Mouse (Mus musculus): ENCODE results near the gene Mbnl2. TPM values are rescaled to one million over a fixed set of nuclear protein-coding genes. Genes with fewer than 3 reads are reported as not detected.

Gene Mbnl2
- total RNA-seq, 1 experiment from 2014 or later = 206 TPM

GRCm38 (mm10) chr14:120382179-120382578 lies 106.7 kb downstream of the Mbnl2 start:
- DNase-seq = no peak

- no peak for DNase-seq
These were observed 107.8 kb downstream of the Mbnl2 start for GRCm38 (mm10) chr14:120383186-120383851.

GRCm38 (mm10) chr14:120384615-120385014 lies 109.1 kb downstream of the Mbnl2 start:
- no peak for DNase-seq

- DNase-seq = no peak
These were observed 111.8 kb downstream of the Mbnl2 start for GRCm38 (mm10) chr14:120387293-120387692.

- DNase-seq = peak; percentile 48
These were observed 113.6 kb downstream of the Mbnl2 start for GRCm38 (mm10) chr14:120388818-120389691.

- no peak for DNase-seq
These were observed 114.9 kb downstream of the Mbnl2 start for GRCm38 (mm10) chr14:120390231-120390944.

DNA sequence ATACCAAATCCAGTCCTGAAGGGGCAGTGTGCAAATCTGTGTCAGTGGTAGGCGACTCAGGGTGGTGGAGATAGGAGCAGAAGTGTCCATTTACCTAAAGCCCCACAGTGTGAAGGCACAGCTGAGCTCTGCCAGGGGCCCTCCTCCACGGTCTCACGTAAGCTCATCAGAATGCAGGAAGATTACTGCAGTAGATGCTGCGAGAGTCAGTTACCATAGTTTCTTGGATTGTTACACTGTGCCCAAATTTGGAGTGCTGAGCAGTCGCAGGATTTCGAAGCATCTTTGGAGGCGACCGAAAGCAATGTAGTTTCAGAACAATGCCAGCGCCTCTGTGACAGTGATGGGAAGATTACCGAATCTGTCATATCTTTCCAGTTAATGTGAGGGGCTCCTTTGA lies 116.2 kb downstream of the Mbnl2 start:
- no peak for DNase-seq

DNA sequence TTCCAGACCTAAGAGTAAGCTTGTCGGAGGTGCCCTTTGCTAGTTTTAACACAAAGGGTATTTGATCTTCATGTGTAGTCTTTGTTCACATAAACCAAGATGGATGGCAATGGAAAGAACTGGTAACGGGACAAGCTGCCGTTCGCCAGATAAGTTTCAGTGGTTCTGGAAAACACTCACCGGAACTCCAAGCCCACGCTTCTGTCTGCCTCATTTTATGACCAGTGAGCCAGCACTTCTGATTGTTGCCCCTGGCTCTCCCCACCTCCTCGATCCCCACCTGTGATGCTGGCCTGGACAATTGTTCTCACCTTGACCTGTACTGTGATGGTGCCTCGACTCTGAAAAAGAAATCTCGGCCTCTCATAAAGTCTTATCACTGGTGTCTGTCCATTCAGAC lies 117.0 kb downstream of the Mbnl2 start:
- DNase-seq = no peak

DNA sequence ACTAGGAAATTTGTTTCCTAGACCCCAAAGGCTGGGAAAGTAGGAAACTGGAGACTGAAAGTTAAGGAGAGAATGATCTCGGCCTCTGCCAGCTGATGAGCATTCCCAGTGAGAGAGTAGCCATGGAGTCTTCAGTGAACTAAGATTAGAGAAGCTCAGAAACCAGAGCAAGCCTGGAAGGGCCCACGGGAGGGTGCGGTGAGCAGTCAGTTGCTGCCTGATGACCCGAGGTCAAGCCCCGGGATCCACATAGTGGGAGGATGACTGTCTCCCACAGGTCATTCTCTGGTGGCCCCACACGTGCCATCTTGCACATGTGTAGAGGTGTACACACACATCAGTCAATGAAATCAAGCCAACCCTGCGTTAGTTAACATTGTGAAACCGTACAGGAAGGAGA lies 118.0 kb downstream of the Mbnl2 start:
- DNase-seq = no peak

DNA sequence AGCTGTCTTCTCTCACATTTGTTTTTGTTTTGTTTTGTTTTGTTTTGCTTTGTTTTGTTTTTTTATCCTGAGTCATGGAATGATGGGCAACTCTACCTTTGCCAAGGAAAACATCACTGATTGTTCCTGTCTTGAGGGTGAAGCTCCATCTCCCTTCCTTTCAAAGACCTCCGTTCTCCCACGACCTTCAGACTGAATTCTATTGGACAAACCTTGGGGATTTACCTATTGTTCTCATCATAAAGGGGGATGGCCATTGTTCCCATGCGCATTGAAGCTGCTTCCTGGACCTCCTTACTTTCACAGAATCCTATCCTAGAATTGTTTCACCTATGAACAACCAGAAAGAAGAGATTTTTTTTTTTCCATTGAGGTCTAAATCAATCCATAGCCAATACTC lies 118.7 kb downstream of the Mbnl2 start:
- no peak for DNase-seq

DNA sequence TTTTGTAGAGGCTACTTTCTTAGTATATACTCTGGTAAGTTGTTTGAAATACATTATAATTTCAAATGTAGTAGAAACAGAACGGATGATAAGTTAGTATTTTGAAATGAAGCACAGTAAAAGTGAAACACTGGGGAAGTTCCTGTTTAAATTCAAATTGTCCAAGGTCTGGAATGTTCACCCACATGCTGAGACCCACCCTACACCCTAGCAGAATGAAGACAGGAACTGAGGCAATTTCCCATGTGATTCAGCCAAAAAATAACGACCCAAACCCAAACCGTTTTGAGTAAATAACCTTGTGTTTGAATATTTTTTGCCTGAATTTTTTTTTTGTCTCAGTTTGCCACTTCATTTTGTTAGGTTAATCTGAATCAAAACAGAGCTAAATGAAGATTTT lies 119.4 kb downstream of the Mbnl2 start:
- DNase-seq = no peak

GRCm38 (mm10) chr14:120395501-120395900 lies 120.0 kb downstream of the Mbnl2 start:
- DNase-seq = no peak

- peak; percentile 86 for DNase-seq
These were observed 122.6 kb downstream of the Mbnl2 start for GRCm38 (mm10) chr14:120397871-120398647.

DNA sequence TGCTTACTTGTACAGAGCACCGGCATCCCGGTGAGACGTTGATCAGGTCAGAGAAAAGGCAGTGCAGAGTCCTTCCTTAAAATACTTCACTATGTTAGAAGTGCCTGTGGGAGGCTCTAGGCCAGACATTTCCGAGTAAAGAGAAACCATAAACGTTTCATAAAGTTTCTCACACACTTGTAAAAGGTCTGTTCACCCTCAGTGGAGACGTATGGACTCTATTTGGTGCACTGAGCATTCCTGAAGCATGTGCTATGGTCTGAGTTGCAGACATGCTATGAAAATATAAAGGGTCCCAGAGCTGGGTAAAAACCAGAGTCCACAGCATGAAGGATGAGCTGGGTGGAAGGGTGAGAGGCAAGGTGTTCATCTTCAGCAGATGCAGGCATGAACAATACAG lies 124.1 kb downstream of the Mbnl2 start:
- DNase-seq = no peak

DNA sequence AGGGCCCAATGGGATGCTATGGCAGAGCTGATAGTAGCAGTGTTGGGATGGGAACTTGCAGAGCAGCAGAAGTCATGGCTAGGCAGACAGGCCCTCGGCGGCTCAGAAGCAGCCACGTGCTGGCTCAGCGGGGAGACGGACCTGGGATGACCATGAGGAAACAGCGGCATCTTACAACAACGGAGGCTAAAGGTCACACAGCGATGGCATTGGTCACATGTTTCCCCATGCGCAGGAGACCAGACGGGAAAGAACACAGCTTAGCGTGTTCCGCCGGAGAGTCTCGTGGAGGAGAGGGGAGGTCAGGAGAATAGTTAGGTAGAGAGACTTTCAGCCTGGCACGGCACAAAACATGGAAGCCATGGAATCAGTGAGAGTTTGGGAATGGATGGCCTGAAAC lies 125.7 kb downstream of the Mbnl2 start:
- no peak for DNase-seq

DNA sequence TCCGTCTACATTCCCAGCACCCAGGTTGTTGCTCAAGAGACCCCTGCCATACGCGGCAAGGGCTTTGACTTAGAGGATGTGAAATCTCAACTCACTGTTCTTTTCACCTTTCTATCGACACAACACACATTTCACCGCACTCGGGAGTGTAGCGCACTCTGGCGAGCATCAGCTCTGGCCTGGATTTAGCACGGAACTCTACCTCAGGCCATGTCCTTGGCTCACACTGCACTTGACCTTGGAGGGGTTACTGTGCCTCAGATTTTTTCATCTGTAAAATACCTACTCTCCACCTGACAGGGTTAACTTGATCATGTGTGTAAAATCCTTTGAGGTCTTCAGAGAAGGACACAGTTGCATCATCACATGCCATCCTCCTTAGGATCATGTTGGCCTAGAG lies 127.2 kb downstream of the Mbnl2 start:
- DNase-seq = no peak

GRCm38 (mm10) chr14:120404364-120404763 lies 128.9 kb downstream of the Mbnl2 start:
- DNase-seq = no peak

DNA sequence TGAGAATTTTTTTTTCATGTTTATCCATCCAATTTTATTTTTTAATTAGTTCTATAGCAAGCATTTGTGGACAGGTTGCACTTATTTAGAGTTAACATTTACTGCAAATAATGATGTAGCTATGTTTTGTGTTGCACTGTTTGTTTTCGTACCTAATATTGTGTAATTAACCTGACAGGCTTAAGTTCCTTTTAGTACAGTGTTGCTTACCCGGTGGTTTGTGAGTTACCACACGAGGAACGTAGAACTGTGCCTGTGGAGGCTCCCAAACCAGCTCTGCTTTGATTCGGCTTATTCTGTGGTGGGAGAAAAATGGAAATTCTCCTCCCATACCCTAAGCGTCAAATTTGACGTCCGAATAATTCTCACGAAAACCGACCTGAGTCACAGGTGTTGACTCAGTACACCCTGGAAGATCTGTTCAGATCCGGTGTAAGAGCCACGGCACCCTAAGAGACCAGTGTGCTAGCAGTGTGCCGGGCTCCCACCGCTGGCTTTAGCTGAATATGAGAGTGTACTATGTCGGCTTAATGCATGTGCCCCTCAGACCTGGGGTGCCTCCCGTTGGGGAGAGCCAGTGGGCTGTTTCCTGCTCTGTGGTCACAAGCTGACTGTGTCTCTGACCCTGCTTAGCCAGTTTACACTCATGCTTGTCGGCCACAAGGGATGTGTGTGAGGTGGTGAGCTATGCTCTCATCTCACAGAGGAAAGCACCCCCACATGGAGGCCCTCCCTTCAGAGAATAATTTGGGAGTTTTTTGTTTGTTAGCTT lies 129.5 kb downstream of the Mbnl2 start:
- no peak for DNase-seq

DNA sequence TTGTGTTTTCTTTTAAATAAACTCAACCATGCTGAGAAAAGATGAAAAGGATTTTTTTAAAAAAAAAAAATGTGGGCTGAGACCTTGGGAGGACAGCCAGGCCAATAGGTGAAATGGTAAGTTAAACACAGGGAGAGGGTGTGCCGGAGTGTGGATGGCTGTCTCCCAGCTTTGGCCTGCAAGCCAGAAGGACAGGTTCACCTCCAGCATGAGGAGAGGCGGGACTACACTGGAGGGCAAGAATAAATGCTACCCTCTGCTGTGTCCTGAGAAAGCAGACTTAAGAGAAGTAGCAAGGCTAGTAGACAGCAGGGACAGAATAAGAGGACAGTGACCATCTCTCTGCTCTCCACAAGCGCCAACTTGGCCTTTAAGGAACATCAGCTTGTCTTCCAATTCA lies 130.1 kb downstream of the Mbnl2 start:
- DNase-seq = peak; percentile 20

GRCm38 (mm10) chr14:120406271-120406670 lies 130.8 kb downstream of the Mbnl2 start:
- no peak for DNase-seq

DNA sequence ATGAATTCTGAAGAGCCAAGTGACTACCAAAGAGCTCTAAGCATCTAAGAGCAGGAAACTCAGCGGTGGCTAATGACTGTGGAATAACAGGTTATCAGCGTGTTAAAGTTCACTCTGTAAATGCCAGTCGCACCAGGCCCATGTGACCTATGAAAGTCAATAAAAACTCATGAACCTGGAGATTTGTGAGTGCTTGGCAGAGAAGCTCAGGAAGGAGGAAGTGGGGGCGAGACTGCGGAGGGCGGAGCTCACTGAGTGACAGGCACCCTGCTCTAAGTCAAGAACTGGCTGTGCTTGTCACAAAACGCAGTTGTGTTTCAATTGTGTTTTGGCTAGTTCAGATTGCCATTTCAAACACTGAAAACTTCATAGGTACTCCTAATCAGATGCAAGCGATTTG lies 131.4 kb downstream of the Mbnl2 start:
- DNase-seq = peak; percentile 50
